ENCODE assay signal across 10 mouse cellular contexts in the genomic region with DNA sequence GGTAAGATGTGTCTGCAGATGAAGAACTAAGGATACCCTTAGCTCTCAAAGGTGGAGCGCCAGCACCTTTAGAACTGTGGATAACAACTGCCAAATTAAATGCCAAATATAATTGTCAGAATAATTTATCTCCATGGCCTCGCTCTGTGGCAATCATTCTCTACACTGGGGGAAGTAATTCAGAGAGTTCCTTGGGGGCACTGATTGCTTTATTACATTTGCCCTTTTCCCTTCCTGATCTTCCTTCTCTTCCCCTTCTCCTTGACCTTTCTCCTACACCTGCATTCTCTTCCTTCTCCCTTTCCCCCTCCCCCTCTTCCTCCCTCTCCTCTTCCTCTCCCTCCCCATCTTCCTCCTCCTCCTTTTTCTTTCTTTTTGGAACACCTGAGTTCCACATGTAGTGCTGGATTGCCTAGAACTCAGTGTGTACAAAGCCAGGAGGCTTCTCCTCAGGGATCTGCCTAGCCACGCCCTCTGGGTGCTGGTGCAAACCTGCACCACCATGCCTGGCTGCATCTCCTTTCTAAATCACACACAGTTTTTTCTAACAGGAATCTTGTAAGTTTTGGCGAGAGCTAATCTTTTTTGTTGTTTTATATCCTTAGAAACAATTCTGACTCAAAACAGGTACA.
"Had no signal": no experiment of that assay in that cellular context is flagged by ENCODE, and none has a peak within 500 bp of the region (broad histone marks: within the 10 kb centered on the region; RNA-seq: fewer than 3 reads in every experiment).

No protein-coding gene starts in this region.

- ATAC-seq: lung, postnatal 0 days; midbrain, embryonic 13.5 days had no signal

- H3K4me3 ChIP-seq: left cerebral cortex, adult 2 months; limb, embryonic 15.5 days; midbrain, embryonic 13.5 days had no signal

- H3K4me2 ChIP-seq: limb, embryonic 15.5 days; midbrain, embryonic 13.5 days had no signal

- H3K27me3 ChIP-seq: limb, embryonic 15.5 days; midbrain, embryonic 13.5 days had no signal

- H3K27ac ChIP-seq: left cerebral cortex, adult 2 months; limb, embryonic 15.5 days had no signal

- H3K9ac ChIP-seq: limb, embryonic 15.5 days; midbrain, embryonic 13.5 days had no signal

- H3K36me3 ChIP-seq: limb, embryonic 15.5 days; midbrain, embryonic 13.5 days had no signal

- DNase-seq: kidney, adult 8-10 months; kidney, postnatal 36 days; lung, adult 2 months; lung, postnatal 36 days; right cerebral cortex, postnatal 14 days; thymus, postnatal 36 days had no signal

- H3K9me3 ChIP-seq: limb, embryonic 15.5 days; midbrain, embryonic 13.5 days had no signal

- H3K4me1 ChIP-seq: limb, embryonic 15.5 days had no signal
